Comparison of ENCODE assay signal across 9 mouse cellular contexts in genomic region chr19:33100031-33100430, GRCm38 (mm10).
DNase-seq lines count a peak whose midpoint lies in the region; ATAC-seq and TF ChIP-seq lines count a peak whose summit lies in the region.
"Had no signal": no experiment of that assay in that cellular context is flagged by ENCODE, and none has a peak within 500 bp of the region (broad histone marks: within the 10 kb centered on the region; RNA-seq: fewer than 3 reads in every experiment).

No protein-coding gene starts in this region.

- no peak overlapping the region for H3K9ac ChIP-seq in kidney, embryonic 16.5 days (replicated peaks; ENCODE audit: low read length)
- no peak overlapping the region for H3K9ac ChIP-seq in hindbrain, embryonic 13.5 days
- H3K9ac ChIP-seq in midbrain, postnatal 0 days (replicated peaks; ENCODE audit: low read length, poor library complexity, severe bottlenecking): no peak overlapping the region

- no peaks in the 10 kb centered on the region for H3K27me3 ChIP-seq in kidney, embryonic 16.5 days (ENCODE audit: insufficient read depth, low read length)
- no peaks in the 10 kb centered on the region for H3K27me3 ChIP-seq in hindbrain, embryonic 13.5 days
- no peaks in the 10 kb centered on the region for H3K27me3 ChIP-seq in midbrain, postnatal 0 days (ENCODE audit: insufficient read depth, low read length)

- H3K27ac ChIP-seq in kidney, embryonic 16.5 days (ENCODE audit: low read length): no peak overlapping the region
- no peak overlapping the region for H3K27ac ChIP-seq in hindbrain, embryonic 13.5 days
- H3K27ac ChIP-seq in midbrain, postnatal 0 days (ENCODE audit: low read depth, low read length): no peak overlapping the region

- H3K36me3 ChIP-seq in kidney, embryonic 16.5 days (ENCODE audit: insufficient read depth, low read length): no peaks in the 10 kb centered on the region
- H3K36me3 ChIP-seq in hindbrain, embryonic 13.5 days: no peaks in the 10 kb centered on the region
- no peaks in the 10 kb centered on the region for H3K36me3 ChIP-seq in midbrain, postnatal 0 days (ENCODE audit: insufficient read depth, low read length)

- WGBS in kidney, embryonic 16.5 days: 51% methylated on average over 4 of the region's 4 CpGs
- WGBS in hindbrain, embryonic 13.5 days: 59% methylated on average over 4 of the region's 4 CpGs
- 35% methylated on average over 4 of the region's 4 CpGs for WGBS in midbrain, postnatal 0 days

- TF ChIP-seq CTCF in midbrain, postnatal 0 days (IDR thresholded peaks at IDR 0.05): no peak

- no peak overlapping the region for H3K4me3 ChIP-seq in kidney, embryonic 16.5 days (ENCODE audit: low read length)
- H3K4me3 ChIP-seq in hindbrain, embryonic 13.5 days: no peak overlapping the region
- no peak overlapping the region for H3K4me3 ChIP-seq in midbrain, postnatal 0 days (ENCODE audit: low read depth, low read length)
- H3K4me3 ChIP-seq: erythroblast, embryonic 14.5 days had no signal

- H3K9me3 ChIP-seq in kidney, embryonic 16.5 days (ENCODE audit: low read length): no peaks in the 10 kb centered on the region
- H3K9me3 ChIP-seq in hindbrain, embryonic 13.5 days: no peaks in the 10 kb centered on the region
- H3K9me3 ChIP-seq in midbrain, postnatal 0 days (ENCODE audit: low read length): no peaks in the 10 kb centered on the region

- 0 out of 2 replicates have a peak, but pooled peaks have one; percentile 12 for ATAC-seq in kidney, embryonic 16.5 days (ENCODE audit: low FRiP score, low TSS enrichment)
- peak; percentile 2; the same call in 1 of the 2 replicates for ATAC-seq in common myeloid progenitor, adult 5-6 weeks (replicated peaks; ENCODE audit: low read depth, poor library complexity, severe bottlenecking)
- ATAC-seq in hindbrain, embryonic 13.5 days (ENCODE audit: low FRiP score): peak; percentile 36; the same call in 1 of the 2 replicates
- ATAC-seq in midbrain, postnatal 0 days (ENCODE audit: low FRiP score): no peak

- DNase-seq in kidney, adult 11 months: no peak
- peak; percentile 13 for DNase-seq in midbrain, postnatal 0 days (ENCODE audit: low spot score)
- DNase-seq in gastrocnemius, adult 8-10 months (ENCODE audit: low spot score in 2 of 2): no peak
- DNase-seq in layer of hippocampus, adult 18-20 months (ENCODE audit: low spot score in 2 of 2): no peak
- DNase-seq in urinary bladder, postnatal 10 days (ENCODE audit: low spot score): no peak

- H3K4me1 ChIP-seq in kidney, embryonic 16.5 days (ENCODE audit: insufficient read depth, low read length): peaks cover 6% of the 10 kb centered on the region
- H3K4me1 ChIP-seq in hindbrain, embryonic 13.5 days (replicated peaks): peaks cover 13% of the 10 kb centered on the region
- H3K4me1 ChIP-seq in midbrain, postnatal 0 days (ENCODE audit: insufficient read depth, low read length): 0 out of 2 replicates have a peak, but pooled peaks cover 4% of the 10 kb centered on the region

- H3K4me2 ChIP-seq in kidney, embryonic 16.5 days (replicated peaks; ENCODE audit: low read depth, low read length): no peak overlapping the region
- no peak overlapping the region for H3K4me2 ChIP-seq in hindbrain, embryonic 13.5 days
- no peak overlapping the region for H3K4me2 ChIP-seq in midbrain, postnatal 0 days (ENCODE audit: low read depth, low read length, poor library complexity, severe bottlenecking)
